Mouse (Mus musculus) frontal cortex, postnatal 25 days (tissue): ENCODE data around the gene Fam169b.

Source experiments
- DNase-seq, 2 experiments: peaks; one replicate each; pipeline ENCODE4 v3.0.0; 2022; ENCODE audit warnings: low spot score in 2 of 2

Fam169b gene

DNA sequence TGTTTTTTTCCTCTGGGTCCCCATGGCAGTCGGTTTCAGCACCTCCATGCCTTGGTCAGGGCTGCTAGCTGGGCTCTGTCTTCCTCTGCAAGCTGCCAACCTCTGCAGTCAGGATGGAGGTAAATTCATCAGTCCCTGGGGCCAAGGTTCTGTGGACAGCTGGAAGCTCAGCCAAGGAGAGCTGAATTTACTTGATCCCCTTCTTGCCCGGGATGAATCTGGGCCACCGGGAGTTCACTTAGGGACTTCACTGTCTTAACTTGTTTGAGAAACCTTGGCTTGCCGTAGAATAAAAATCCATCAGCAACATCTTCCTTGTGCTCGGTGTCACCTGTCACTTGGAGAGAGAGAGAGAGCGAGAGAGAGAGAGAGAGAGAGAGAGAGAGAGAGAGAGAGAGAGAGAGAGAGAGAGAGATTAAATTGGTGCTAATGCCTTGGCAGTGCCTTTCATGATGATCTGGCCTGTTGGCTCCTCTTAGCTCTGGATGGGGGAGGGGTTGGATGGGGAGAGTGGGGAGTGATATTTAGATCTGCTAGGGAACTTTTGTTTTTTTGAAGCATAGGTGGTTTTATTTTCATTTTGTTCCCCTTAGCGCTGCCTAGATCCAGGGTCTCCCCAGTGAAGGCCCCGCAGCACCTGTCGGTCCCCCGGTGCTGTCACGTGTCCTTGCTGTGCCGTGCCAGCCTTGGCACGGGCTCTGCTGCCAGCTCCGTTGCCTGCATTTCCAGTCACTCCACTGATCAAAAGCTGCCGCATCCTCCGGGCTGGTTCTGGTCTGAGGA, 44.6 kb downstream of the Fam169b start:
- DNase-seq, result no peak

DNA sequence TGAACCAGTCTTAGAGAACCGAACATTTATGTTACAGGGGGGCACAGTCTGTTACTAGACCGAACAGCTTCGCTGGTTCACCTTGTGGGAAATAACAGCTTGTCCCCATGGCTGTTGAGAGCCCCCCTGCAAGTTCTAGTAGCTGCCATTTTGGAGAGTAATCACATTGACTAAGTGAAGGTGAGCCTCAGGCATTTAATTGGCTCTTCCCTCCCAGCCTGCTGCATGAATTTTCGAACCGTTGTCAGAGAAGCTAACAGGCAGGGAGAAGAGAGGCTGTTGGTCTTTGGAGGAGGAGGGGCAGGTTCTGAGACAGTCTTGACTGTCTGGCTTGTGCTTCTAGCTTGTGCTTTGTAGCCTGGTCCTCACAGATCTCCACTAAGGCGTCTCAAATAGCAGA, 45.3 kb downstream of the Fam169b start:
- no peak for DNase-seq

DNA sequence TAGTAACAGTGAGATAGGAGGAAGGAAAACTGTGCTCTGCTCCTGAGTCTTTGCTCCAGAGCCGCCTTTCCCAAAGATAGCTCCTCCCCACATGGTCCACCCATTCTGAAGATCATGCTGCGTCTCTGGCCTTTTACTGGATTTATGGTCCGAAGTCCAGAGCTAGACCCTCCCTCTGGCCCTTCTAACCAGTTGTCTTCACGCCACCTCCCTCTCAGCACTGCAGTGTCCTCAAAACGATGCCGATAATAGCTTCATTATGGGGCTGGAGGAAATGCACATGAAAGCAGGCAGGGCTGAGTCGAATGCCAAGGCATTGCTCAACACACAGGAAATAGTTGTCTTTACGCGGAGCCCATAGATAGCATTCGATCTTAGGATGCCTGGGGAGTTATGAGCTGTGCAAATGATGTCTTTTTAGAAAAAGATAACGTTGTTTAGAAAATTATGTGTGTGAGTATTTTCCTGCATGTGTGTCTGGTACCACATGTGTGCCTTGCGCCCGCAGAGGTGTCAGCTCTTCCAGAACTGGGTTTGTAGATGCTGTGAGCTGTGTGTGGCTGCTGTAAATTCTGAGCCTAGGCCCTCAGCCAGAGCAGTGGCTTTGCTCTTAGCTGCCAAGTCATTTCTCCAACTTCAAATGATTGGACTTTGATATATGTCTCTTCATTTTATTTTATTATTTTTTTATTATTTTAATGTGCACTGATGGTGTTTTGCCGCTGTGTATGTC, 46.6 kb downstream of the Fam169b start:
- no peak for DNase-seq

DNA sequence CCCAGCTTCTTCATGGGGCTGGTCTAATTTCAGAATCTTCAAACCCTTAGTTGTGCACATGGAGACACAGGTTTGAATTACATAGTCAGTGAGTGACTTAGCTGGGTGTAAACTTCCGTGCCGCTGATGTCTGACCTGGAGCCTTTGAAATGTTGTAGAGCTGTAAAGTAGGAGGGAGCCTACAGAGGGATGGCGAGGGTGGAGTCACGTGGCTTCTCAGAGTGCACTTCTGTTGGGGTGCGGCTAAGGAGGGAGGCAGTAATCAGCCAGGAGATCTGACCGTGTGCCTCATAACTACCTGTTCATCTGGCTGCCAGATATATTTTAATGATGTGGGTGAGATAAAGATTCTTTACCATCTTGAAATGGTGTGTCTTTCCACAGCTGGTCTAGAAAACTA, 49.4 kb downstream of the Fam169b start:
- DNase-seq, result no peak

DNA sequence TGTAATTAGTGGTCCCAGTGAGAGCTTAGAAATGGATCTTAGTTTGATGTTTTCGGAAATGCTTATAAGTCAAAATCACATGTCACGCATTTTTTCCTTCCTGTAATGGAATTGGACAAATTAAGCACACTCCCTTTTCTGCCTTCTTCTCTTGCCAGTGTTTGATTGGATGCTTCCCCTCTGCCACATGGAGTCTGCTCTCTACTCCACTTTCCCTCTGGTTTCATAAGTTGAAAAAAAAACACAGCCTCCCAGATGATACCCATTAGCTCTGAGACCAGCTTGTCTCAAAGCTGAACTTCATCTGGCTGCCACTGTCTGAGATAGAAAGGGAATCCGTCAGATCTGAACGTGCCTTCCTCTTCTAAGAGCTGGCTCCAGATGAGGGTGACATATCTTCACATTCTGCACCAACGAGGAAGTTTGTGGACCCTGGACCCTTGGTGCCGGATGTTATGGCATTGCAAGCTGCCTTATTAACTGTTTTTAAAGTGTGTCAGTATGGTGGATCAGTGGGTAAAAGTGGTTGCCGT, 52.6 kb downstream of the Fam169b start:
- no peak for DNase-seq

DNA sequence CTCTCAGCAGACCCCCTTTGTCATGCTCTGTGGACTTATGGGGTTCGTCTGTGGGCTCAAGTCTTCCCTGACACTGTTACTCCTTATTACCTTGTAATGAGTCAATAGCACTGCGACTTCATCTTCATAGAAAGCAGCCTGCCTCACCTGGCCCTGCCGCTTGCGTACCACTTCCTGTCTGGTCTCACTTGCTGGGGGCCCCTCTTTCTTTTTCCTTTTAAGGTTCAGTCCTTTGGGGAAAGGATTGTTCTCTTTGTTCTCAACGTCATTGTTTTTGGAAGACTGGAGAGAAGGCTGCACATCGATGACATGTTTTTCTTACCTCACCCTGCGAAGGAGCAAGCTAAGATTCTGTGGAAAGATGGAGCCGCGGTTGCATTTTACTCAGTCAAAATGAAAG, 55.4 kb downstream of the Fam169b start:
- no peak for DNase-seq

DNA sequence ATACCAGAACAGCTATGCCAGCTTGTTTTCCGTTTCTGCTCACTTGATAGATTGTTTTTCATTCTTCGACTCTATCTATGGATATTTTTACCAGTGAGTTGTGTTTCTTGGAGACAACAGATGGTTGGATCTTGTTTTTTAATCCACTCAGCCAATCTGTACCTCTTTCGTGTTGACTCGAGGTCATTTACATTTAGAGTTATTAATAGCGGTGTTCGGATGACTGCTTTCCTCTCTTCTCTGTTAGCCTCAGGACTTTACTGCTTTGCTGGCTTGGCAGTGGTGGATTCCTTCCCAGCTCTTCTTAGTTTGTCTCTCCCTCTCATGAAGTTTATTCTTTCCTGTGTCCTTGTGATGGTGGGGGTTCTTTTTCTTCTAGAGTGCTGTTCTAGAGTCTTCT, 59.2 kb downstream of the Fam169b start:
- no peak for DNase-seq

DNA sequence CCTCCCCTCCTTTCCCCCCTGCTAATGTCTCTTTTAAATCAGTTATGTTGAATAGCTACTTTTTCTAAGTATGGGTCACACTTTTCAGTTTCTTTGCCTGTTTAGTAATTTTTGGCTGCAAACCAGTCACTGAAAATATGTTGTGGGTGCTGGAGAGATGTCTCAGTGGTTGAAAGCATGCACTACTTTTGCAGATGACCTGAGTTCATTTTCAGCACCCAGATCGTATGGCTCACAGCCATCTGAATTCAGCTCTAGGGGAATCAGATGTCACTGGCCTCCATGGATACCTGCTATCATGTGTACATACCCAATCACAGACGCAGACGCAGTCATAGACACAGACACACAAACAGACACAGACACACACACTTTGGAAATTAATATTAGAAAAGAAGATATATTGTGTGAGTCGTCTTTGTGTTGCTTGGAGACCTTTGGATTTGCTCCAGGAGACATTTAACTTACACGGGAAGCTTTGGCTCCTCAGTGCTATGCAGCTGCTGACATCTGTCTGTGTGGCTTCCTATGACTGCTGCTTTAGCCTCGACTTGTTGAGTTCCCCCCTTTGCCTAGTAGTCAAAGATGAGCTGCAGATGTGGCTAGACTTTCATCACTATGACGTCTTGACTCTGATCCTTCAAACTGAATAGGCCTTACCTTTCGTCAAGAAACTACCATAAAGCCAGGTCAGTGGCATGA, 63.6 kb downstream of the Fam169b start:
- DNase-seq, result no peak

DNA sequence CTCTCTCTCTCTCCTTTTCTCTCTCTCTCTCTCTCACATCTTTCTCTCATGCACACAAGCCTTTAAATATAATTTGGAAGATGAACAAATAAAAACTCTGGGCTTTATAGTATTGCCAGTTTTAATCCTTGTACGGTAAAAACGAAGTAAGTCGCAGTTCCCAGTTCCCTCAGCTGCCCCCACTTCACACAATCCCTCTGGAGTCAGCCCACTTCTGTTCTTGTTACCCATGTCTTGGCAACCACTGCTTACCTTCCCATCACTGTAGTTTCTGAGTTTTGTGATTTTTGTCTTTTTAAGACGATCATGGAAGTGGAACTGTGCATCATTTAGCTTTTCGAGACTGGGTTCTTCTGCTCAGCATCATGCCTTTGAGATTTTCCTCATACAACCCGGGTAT, 65.0 kb downstream of the Fam169b start:
- DNase-seq, result no peak

DNA sequence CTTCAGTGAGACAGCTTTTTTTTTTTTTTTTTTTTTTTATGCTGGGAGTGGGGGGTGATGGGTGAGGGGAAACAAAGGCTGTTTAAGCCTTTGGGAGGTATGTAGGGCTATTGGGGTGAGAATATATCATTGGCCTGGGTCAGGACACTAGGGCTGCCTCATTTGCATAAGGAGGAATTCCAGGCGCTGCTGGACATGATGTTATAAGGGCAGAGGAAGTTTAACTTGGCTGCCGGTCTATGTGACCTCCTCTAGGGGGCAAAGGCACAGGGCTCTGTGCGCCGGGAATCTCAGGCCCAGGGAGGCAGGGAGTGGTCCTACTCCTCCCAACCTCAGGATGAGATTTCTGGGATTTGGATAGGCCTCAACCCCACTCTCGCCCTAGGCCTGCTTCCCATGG, 70.9 kb downstream of the Fam169b start:
- no peak for DNase-seq

DNA sequence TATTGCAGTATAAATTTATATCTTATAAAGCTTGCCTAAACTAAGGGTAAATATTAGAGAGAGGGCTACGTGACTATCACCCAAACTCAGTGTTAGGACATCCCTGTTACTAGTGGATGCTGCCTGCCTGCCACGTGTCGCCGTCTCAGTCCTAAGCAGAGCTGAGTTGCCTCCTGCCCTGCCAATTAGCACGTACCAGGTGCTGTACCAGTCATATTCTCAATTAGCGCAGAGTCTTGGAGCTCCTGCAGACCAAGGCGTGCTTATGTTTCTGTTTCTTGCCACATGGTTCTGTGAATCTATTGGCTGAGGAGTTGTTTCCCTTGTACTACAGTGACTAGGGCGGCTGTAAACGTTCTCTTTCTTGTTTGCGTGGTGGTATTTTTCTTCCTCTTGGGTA, 72.3 kb downstream of the Fam169b start:
- no peak for DNase-seq

DNA sequence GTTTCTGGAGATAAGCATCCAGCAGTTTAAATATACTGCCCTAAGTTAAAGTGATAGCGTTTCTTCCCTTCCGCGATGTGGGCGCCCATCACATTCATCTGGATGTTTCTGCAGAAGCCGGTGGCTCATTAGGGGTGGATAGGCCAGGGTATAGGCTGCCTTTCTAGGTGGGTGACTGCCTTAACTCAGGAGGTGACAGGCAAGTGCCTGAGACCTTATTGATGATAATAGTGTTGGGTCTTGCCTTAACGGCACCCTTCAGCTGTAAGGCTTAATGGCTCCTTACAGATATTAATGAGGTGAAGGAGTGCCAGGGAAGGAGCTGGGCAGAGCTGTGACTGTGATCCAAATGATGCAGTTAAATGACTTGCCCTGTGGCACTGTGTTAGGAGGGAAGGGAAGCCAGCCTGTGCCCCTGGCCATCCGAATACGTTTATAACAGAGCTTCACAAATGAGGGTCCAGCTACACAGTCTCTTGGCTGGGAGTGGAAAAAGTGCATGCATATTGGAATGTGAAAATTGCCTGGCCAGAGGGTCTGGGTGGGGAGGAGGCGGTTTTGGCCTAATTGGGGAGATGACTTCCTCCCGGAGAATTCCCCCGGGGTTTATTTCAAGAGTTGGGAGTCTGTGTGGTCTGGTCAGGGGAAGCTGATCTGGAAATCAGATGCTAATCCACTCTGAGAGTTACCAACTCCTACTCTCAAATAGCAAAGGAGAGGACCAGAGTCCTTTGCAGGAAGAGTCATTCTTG, 81.9 kb downstream of the Fam169b start:
- DNase-seq, result no peak

DNA sequence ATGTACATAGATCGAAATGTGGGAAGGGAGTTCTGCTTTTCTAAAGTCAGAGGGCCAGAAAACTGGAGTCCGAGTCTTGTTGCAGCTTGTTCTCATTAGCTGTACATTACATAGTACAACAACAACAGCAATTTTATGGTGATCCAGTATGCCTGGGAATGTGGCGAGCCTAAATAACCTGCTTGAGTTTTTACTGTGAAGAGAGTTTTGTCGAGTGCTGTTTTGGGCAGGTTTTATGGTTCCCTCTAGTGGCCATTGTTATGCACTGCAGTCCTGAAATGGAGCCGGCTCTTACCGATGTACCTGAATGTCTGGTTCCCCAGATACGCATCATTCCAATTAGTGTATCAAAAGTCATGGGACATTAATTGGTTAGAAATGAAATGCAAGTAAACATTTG, 83.8 kb downstream of the Fam169b start:
- DNase-seq, result peak; percentile 46 to 50

DNA sequence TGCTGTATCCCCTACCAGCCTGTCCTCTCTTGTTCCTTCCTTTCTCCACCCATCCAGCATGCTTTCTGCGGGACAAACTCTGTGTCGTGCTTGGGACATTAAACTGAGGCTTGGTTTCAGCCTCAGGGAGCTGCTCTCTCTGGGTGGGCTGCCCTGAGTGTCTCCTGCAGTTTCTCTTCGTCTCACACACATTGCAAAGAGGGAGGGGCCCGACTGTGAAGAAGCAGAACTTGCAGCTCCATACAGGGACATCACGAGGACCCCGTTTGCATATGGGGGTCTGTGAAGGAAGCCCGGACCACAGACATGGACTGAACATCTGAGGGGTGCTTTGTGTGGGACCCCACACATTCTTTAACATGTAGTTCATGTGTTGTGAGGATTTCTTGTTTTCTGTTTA, 89.0 kb downstream of the Fam169b start:
- no peak for DNase-seq

DNA sequence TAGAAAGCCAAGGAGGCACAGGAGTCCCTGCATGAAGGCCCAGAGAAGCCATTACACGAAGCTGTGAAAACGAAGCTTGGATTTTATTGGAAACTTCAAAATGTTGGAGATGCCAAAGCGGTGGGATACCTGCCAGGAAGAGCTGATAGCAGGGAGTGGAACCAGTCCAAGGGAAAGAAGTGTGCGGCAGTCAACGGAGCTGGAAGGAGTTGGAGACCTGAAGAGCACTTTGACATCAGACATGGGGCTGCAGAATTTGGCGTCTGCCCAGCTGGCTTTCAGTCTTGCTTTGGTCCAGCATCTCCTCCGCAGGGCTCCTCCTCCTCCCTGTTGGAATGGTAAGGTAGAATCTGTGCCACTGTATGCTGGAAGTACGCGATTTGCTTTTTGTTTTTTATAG, 92.1 kb downstream of the Fam169b start:
- DNase-seq, result no peak

DNA sequence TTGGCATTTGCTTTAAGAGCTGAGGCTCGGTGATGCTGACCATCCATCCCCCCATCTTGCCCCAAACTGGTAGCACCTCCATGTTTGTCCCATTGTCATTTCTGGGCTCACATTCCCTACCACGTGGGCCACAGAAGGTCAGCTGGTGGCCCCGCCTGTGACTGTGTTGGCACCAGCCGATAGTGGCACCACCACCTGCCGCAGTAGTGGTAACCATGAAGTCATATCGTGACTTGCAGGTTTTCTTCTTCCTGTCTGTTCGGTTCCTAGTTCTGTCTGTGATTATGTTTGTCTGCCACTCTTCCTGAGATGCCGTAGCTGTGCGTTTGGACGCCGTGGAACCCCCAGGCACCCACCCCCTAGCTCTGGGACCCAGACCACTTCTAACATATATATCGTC, 95.3 kb downstream of the Fam169b start:
- no peak for DNase-seq

DNA sequence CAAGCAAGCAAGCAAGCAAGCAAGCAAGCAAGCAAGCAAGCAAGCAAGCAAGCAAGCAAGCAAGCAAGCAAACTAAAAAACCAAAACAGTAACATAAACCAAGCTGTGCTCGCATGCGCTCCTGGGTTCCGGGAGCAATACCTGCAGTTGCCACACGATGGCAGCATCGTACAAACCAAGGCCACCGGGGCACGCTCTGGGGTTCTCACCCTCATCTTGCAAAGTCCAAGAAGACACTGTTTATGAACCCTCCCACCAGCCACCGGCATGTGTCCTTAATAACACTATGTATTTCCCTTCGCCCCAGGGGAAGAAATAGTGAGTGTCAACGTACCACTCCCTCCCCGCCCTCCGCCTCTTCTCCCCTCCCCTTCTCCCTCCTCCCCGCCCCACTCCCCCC, 96.1 kb downstream of the Fam169b start:
- peak; percentile 70 to 71 for DNase-seq

DNA sequence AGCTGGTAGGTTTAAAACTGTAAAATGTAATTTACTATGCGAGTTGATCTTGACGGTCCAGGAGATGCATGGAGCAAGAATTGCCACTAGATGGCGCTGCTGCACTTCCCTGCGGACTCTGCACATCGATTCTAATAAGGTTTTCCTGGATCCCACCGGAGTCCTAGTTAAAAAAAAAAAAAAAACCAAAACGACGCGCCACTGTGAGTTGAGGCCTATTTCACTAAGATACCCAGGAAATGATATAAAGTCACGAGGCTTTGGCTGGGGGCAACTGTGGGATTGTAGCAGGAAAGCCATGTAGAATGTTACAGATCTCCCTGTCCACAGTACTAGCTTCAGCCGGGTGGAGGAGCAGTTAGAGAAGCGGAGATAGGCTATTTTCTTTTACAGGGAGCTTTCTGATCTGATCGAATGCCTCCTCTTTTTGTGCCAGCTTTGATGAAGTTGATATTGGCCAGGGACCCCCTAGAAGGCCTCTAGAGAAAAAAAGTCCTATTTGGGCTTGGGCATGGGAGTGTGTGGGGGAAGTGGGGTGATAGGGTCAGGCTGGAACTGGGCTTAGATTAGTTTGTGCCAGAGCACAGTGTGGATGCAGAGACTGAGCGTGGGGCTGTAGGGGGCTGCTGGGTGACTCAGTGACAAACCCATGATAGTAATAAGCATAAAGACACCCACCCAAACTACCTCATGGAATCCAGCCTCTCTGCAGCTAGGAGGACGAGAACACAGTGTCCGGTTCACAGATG, 100.6 kb downstream of the Fam169b start:
- DNase-seq, result peak; percentile 45 to 57

DNA sequence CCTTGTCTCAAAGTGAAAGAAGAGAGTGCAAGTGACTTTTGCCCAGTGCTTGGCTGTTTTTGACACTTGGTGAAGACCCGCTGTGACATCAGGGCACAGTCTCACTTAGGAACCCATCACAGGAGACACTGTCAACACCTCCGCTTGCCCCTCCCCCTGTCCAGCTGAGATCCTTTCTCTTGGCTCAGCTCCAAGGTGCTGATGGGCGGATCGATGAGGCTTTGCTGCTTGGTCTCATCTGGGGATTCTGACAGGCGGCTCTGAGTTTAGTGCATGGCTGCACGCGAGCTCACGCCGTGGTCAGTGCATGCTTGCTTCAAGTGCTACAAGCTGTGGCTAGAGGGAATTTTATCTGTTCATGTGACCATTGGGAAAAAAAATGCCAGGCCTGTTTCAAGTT, 108.5 kb downstream of the Fam169b start:
- DNase-seq, result no peak

DNA sequence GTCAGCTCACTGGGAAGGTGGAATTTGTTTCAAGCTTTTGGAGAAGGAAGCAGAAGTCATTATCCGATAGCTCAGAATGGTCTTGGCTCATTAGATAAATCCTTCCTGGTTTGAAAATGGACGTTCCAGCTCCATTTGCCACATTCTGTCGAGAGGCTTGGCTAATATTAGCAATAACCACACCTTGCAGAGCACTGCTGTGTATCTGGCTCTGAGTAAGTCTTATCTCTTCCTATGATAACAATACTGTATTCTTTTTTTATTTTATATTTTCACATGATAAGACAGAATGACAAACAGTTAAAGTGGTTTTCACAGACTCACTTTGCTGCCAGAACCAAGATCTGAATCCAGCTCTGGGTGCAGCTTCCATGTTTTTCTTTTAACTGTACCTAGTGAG, 113.1 kb downstream of the Fam169b start:
- DNase-seq, result no peak

DNA sequence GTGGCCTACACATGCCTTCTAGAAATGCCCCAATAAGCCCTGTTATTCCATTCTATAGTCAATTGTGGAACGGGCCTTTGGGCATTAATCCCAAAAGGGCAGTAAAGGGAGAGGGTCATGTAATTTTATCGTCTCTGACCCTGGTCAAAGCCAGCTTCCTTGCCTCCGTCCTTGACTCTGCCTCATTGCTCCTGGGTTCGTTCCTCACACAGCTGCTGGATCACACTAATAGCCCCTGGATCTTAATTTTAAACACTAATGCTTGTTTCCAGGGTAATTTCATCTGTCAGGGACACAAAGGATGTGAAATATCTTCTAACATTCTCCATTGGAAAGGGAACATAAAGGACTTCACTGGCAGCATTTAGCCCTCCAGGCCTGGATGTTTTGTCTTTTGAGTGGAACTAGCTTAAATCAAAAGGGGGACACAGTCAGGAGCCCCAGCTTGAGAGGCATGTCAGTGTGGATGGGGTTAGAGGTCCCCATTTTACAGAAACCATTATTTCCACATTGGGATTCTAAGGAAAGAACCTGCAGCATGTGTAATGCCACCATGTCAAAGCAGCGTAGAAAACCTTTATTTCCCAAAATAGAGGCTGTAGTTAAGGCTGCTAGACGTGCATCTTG, 122.2 kb downstream of the Fam169b start:
- no peak for DNase-seq
